Mouse (Mus musculus): ENCODE data around the gene Cdyl. TPM values are rescaled to one million over a fixed set of nuclear protein-coding genes. Genes with fewer than 3 reads are reported as not detected.

Gene Cdyl
- polyA plus RNA-seq, 1 experiment from 2014 or later = 16.7 TPM

DNA sequence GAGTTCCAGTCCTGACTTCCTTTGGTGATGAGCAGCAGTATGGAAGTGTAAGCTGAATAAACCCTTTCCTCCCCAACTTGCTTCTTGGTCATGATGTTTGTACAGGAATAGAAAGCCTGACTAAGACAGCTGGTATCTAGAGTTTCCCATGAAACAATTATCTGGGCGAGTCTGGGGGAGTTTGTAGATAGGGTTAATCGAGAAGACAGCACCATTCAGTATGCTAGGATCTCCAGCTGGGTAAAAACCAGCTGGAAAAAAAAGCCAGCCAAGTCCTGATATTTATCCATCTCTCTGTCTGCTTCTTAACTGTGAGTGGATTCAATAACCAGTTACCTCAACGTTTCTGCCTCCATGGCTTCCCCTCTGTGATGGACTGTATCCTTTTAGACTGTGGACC is 104.9 kb downstream of the Cdyl start:
- H3K9me3 ChIP-seq (ENCODE audit: control insufficient read depth, low read length) = no peaks in the 10 kb centered on the region
- peaks cover 8 to 38% of the 10 kb centered on the region in 2 experiments for H3K4me1 ChIP-seq (ENCODE audit: control insufficient read depth in 2 of 2, insufficient read depth in 2 of 2, low read length in 2 of 2)
- peak overlapping the region in 1 of 2 experiments; percentile 87; a peak in 2 of 4 replicates for H3K27ac ChIP-seq (replicated peaks in 1 of 2; ENCODE audit: control insufficient read depth in 1 of 2, insufficient read depth in 1 of 2, low read depth in 2 of 2, low read length in 2 of 2)
- no peak for ATAC-seq (ENCODE audit: insufficient number of reproducible peaks, insufficient read depth, low FRiP score, low read depth)
- H3K36me3 ChIP-seq (ENCODE audit: control insufficient read depth, insufficient read depth, low read length) = no peaks in the 10 kb centered on the region
- no peaks in the 10 kb centered on the region for H3K27me3 ChIP-seq (ENCODE audit: control insufficient read depth, insufficient read depth, low read length)
- no peak overlapping the region for H3K4me2 ChIP-seq (ENCODE audit: low read length)
- no peak overlapping the region for H3K4me3 ChIP-seq (ENCODE audit: control insufficient read depth in 1 of 2, insufficient read depth in 1 of 2, low read depth in 1 of 2, low read length in 2 of 2)
- no peak overlapping the region for H3K9ac ChIP-seq (ENCODE audit: low read length)
- WGBS = 25% methylated on average over 3 of the region's 3 CpGs

DNA sequence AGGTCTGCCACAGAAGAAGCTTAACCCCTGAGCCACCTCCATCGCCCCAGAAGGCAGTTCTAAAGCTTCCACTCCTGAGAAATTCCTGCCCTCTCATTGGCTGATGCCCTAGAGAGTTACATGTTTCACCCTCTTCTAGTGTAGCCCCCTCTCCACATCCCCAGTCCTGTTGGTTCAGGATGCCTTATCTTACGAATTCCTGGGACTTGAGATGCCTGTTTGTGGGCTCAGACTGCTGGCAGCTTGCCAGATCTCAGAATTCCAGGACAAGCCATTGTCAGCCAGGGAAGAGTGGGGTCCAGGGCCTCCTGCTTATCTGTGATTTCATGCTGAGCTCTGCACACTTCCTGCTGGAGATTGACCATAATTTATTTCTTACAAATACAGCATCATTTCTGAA is 106.2 kb downstream of the Cdyl start:
- Histone ChIP-seq H3K4me2 (ENCODE audit: low read length) (peak overlapping the region; percentile 36), H3K4me3 (ENCODE audit: control insufficient read depth in 1 of 2, insufficient read depth in 1 of 2, low read depth in 1 of 2, low read length in 2 of 2) (no peak overlapping the region), H3K36me3 (ENCODE audit: control insufficient read depth, insufficient read depth, low read length) (no peaks in the 10 kb centered on the region), H3K27ac (replicated peaks in 1 of 2; ENCODE audit: control insufficient read depth in 1 of 2, insufficient read depth in 1 of 2, low read depth in 2 of 2, low read length in 2 of 2) (peak overlapping the region; percentile 85 to 87), H3K9ac (ENCODE audit: low read length) (no peak overlapping the region), H3K4me1 (ENCODE audit: control insufficient read depth in 2 of 2, insufficient read depth in 2 of 2, low read length in 2 of 2) (peaks cover 13 to 49% of the 10 kb centered on the region in 2 experiments), H3K27me3 (ENCODE audit: control insufficient read depth, insufficient read depth, low read length) (no peaks in the 10 kb centered on the region), H3K9me3 (ENCODE audit: control insufficient read depth, low read length) (no peaks in the 10 kb centered on the region)
- WGBS = 2% methylated on average over 2 of the region's 2 CpGs
- ATAC-seq (ENCODE audit: insufficient number of reproducible peaks, insufficient read depth, low FRiP score, low read depth) = peak; percentile 87

DNA sequence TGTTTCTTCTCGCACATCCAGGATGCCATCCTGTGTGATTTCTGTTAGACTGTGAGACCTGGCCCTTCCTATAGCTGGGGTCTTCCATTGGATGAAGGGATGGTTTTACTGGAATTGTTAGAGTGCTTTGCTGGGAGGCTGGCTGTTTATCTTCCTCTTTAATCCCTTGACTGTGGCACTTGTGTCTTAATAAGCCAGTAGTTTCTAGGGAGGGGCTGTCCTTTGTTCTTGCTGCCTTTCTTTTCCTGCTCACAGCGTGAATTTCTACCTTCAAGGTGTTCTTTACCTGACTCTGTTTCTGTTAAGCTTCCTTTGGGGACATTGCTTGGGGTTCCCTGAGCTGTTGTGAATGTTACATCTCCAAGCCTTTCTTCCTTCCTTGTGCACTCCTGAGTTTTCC is 110.0 kb downstream of the Cdyl start:
- WGBS = 67% methylated on average over 2 of the region's 2 CpGs
- H3K27ac ChIP-seq (replicated peaks in 1 of 2; ENCODE audit: control insufficient read depth in 1 of 2, insufficient read depth in 1 of 2, low read depth in 2 of 2, low read length in 2 of 2) = no peak overlapping the region
- peaks cover 13 to 60% of the 10 kb centered on the region in 2 experiments for H3K4me1 ChIP-seq (ENCODE audit: control insufficient read depth in 2 of 2, insufficient read depth in 2 of 2, low read length in 2 of 2)
- no peaks in the 10 kb centered on the region for H3K36me3 ChIP-seq (ENCODE audit: control insufficient read depth, insufficient read depth, low read length)
- no peaks in the 10 kb centered on the region for H3K9me3 ChIP-seq (ENCODE audit: control insufficient read depth, low read length)
- H3K4me2 ChIP-seq (ENCODE audit: low read length) = no peak overlapping the region
- no peak overlapping the region for H3K9ac ChIP-seq (ENCODE audit: low read length)
- no peak overlapping the region for H3K4me3 ChIP-seq (ENCODE audit: control insufficient read depth in 1 of 2, insufficient read depth in 1 of 2, low read depth in 1 of 2, low read length in 2 of 2)
- ATAC-seq (ENCODE audit: insufficient number of reproducible peaks, insufficient read depth, low FRiP score, low read depth) = no peak
- no peaks in the 10 kb centered on the region for H3K27me3 ChIP-seq (ENCODE audit: control insufficient read depth, insufficient read depth, low read length)

DNA sequence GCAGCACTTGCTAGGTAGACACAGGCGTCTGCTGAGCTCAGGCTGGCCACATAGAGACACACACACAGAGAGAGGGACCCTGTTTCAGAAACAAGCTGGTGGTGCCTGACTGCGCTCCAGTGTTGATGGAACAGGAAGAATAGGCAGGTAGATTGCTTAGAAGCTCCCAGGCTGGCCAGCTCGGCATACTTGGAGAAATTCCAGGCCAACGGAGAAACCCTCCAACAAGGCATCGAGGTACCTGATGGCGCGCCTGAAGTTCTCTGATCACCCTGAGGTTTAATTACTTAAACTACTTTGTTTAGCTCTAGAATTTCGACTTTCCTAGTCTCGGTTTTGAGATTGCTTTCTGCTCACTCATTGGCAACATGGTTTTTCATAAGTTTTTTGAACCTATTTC is 110.8 kb downstream of the Cdyl start:
- Histone ChIP-seq H3K9me3 (ENCODE audit: control insufficient read depth, low read length) (no peaks in the 10 kb centered on the region), H3K4me3 (ENCODE audit: control insufficient read depth in 1 of 2, insufficient read depth in 1 of 2, low read depth in 1 of 2, low read length in 2 of 2) (no peak overlapping the region), H3K4me1 (ENCODE audit: control insufficient read depth in 2 of 2, insufficient read depth in 2 of 2, low read length in 2 of 2) (peaks cover 9 to 53% of the 10 kb centered on the region in 2 experiments), H3K27me3 (ENCODE audit: control insufficient read depth, insufficient read depth, low read length) (no peaks in the 10 kb centered on the region), H3K36me3 (ENCODE audit: control insufficient read depth, insufficient read depth, low read length) (no peaks in the 10 kb centered on the region), H3K27ac (replicated peaks in 1 of 2; ENCODE audit: control insufficient read depth in 1 of 2, insufficient read depth in 1 of 2, low read depth in 2 of 2, low read length in 2 of 2) (no peak overlapping the region), H3K4me2 (ENCODE audit: low read length) (no peak overlapping the region), H3K9ac (ENCODE audit: low read length) (no peak overlapping the region)
- no peak for ATAC-seq (ENCODE audit: insufficient number of reproducible peaks, insufficient read depth, low FRiP score, low read depth)
- 71% methylated on average over 9 of the region's 9 CpGs for WGBS

DNA sequence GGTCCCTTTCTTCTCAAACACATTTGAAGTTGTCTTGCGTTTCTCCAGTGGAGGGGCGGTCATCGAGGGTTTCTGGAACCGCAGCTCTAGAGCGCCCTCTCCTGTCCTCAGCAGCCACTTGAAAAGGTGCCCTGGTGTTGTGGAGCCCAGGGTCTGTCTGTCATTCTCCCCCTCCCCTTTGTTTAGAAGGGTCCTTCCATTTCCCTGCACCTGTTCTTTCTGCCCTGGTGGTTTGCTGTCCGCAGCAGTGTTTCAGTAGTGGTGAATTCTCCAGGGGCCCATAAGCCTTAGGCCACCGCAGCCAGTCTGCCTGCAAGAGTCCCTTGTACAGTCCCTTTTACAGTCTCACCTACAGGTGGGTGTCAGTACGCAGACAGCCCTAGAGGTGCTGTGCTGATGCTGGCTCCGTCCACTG is 112.3 kb downstream of the Cdyl start:
- no peaks in the 10 kb centered on the region for H3K9me3 ChIP-seq (ENCODE audit: control insufficient read depth, low read length)
- ATAC-seq (ENCODE audit: insufficient number of reproducible peaks, insufficient read depth, low FRiP score, low read depth) = no peak; the same call in 1 of the 2 replicates

DNA sequence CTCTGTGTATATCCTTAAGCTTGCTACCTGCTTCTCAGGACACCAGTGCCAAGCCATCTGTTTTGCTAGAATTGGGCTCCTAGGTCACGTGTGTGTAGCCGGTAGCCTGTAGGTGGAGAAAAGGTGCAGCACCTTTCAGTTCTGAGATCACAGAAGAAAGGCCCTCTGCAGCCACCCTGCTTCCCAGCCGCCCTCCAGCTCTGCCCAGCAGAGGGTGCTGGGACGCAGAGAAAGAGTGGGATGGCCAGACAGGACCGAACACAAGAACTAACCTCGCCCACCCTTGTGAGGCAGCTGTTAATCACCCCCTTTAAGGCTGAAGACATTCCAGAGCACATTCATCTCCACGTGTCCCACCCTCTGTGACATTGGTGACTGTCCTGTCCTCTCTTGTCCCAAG is 114.1 kb downstream of the Cdyl start:
- no peak overlapping the region for H3K9ac ChIP-seq (ENCODE audit: low read length)
- H3K4me2 ChIP-seq (ENCODE audit: low read length) = no peak overlapping the region
- no peak overlapping the region for H3K4me3 ChIP-seq (ENCODE audit: control insufficient read depth in 1 of 2, insufficient read depth in 1 of 2, low read depth in 1 of 2, low read length in 2 of 2)
- H3K9me3 ChIP-seq (ENCODE audit: control insufficient read depth, low read length) = no peaks in the 10 kb centered on the region
- 49% methylated on average over 7 of the region's 7 CpGs for WGBS
- no peak overlapping the region for H3K27ac ChIP-seq (replicated peaks in 1 of 2; ENCODE audit: control insufficient read depth in 1 of 2, insufficient read depth in 1 of 2, low read depth in 2 of 2, low read length in 2 of 2)
- no peaks in the 10 kb centered on the region for H3K27me3 ChIP-seq (ENCODE audit: control insufficient read depth, insufficient read depth, low read length)
- ATAC-seq (ENCODE audit: insufficient number of reproducible peaks, insufficient read depth, low FRiP score, low read depth) = no peak
- H3K4me1 ChIP-seq (ENCODE audit: control insufficient read depth in 2 of 2, insufficient read depth in 2 of 2, low read length in 2 of 2) = peaks cover 10 to 37% of the 10 kb centered on the region in 2 experiments
- no peaks in the 10 kb centered on the region for H3K36me3 ChIP-seq (ENCODE audit: control insufficient read depth, insufficient read depth, low read length)

More for the DNA sequence above, 112.3 kb downstream of the Cdyl start:
- Histone ChIP-seq H3K27me3 (ENCODE audit: control insufficient read depth, insufficient read depth, low read length) (no peaks in the 10 kb centered on the region), H3K36me3 (ENCODE audit: control insufficient read depth, insufficient read depth, low read length) (no peaks in the 10 kb centered on the region), H3K4me3 (ENCODE audit: control insufficient read depth in 1 of 2, insufficient read depth in 1 of 2, low read depth in 1 of 2, low read length in 2 of 2) (no peak overlapping the region), H3K27ac (replicated peaks in 1 of 2; ENCODE audit: control insufficient read depth in 1 of 2, insufficient read depth in 1 of 2, low read depth in 2 of 2, low read length in 2 of 2) (no peak overlapping the region), H3K9ac (ENCODE audit: low read length) (no peak overlapping the region), H3K4me1 (ENCODE audit: control insufficient read depth in 2 of 2, insufficient read depth in 2 of 2, low read length in 2 of 2) (peaks cover 6 to 38% of the 10 kb centered on the region in 2 experiments), H3K4me2 (ENCODE audit: low read length) (no peak overlapping the region)
- 59% methylated on average over 9 of the region's 9 CpGs for WGBS

DNA sequence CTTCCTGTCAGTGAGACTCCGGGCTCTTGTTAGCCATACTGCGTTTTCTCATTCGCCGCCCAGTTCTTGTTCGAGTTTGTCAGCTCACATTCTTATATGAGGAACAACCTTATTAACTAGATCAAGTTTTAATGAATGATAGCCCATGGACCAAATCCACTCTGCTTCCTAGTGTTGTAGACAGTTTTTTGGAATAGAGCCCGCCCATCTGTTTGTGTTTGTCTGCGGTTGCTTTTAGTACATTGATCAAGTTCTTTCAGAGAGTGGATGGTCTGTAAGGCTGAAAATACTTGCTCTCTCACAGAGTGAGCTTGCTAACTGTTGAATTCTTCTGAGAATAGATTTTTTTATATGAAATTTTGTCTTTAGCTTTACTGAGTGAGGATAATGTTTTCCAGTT is 116.5 kb downstream of the Cdyl start:
- no peak for ATAC-seq (ENCODE audit: insufficient number of reproducible peaks, insufficient read depth, low FRiP score, low read depth)
- H3K4me3 ChIP-seq (ENCODE audit: control insufficient read depth in 1 of 2, insufficient read depth in 1 of 2, low read depth in 1 of 2, low read length in 2 of 2) = no peak overlapping the region
- H3K36me3 ChIP-seq (ENCODE audit: control insufficient read depth, insufficient read depth, low read length) = no peaks in the 10 kb centered on the region
- WGBS = 91% methylated on average over 7 of the region's 7 CpGs
- no peak overlapping the region for H3K27ac ChIP-seq (replicated peaks in 1 of 2; ENCODE audit: control insufficient read depth in 1 of 2, insufficient read depth in 1 of 2, low read depth in 2 of 2, low read length in 2 of 2)
- no peak overlapping the region for H3K9ac ChIP-seq (ENCODE audit: low read length)
- peaks cover 5 to 24% of the 10 kb centered on the region in 2 experiments; a peak in 3 of 4 replicates for H3K4me1 ChIP-seq (ENCODE audit: control insufficient read depth in 2 of 2, insufficient read depth in 2 of 2, low read length in 2 of 2)
- H3K9me3 ChIP-seq (ENCODE audit: control insufficient read depth, low read length) = no peaks in the 10 kb centered on the region
- H3K27me3 ChIP-seq (ENCODE audit: control insufficient read depth, insufficient read depth, low read length) = no peaks in the 10 kb centered on the region
- H3K4me2 ChIP-seq (ENCODE audit: low read length) = no peak overlapping the region

DNA sequence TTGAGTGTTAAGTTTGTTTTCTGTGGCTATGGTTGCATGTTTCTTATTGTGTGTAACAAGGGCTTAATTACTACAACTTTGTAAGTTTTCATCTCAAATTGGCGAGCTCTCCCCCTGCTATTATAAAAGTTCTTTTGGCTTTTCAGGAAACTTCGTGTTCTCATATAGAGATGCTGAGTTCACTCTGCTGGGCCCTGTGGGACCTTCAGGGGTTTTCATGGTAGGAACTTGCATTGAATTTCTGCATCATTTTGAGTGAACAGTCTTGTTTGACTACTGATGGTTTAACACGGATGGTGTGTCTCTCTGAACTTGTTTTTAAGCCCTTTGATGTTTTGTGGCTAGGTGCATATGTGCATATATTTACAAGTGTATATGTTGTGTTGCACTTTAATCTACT is 121.1 kb downstream of the Cdyl start:
- Histone ChIP-seq H3K36me3 (ENCODE audit: control insufficient read depth, insufficient read depth, low read length) (no peaks in the 10 kb centered on the region), H3K4me1 (ENCODE audit: control insufficient read depth in 2 of 2, insufficient read depth in 2 of 2, low read length in 2 of 2) (peaks cover 8 to 25% of the 10 kb centered on the region in 2 experiments), H3K27me3 (ENCODE audit: control insufficient read depth, insufficient read depth, low read length) (no peaks in the 10 kb centered on the region), H3K4me3 (ENCODE audit: control insufficient read depth in 1 of 2, insufficient read depth in 1 of 2, low read depth in 1 of 2, low read length in 2 of 2) (no peak overlapping the region), H3K4me2 (ENCODE audit: low read length) (no peak overlapping the region), H3K27ac (replicated peaks in 1 of 2; ENCODE audit: control insufficient read depth in 1 of 2, insufficient read depth in 1 of 2, low read depth in 2 of 2, low read length in 2 of 2) (no peak overlapping the region), H3K9ac (ENCODE audit: low read length) (no peak overlapping the region), H3K9me3 (ENCODE audit: control insufficient read depth, low read length) (no peaks in the 10 kb centered on the region)
- ATAC-seq (ENCODE audit: insufficient number of reproducible peaks, insufficient read depth, low FRiP score, low read depth) = no peak
- 80% methylated on average over 3 of the region's 3 CpGs for WGBS

Data from heart, embryonic 14.5 days (tissue).